Mouse (Mus musculus): ENCODE data around the gene Gm12394. TPM values are rescaled to one million over a fixed set of nuclear protein-coding genes. Genes with fewer than 3 reads are reported as not detected.
A peak's percentile ranks its signal among the peaks of the same experiment; 100 is the strongest.

The Gm12394 gene
- polyA plus RNA-seq, 1 experiment = 0.20 TPM

- TF ChIP-seq POLR2A (IDR thresholded peaks at IDR 0.05; ENCODE audit: control insufficient read depth, low read depth, low read length) (no peak), CTCF (IDR thresholded peaks at IDR 0.05; ENCODE audit: control insufficient read depth, insufficient read depth, insufficient replicate concordance, low read depth, low read length) (no peak)
- Histone ChIP-seq H3K27me3 (ENCODE audit: control insufficient read depth, insufficient read depth, low read length) (no peaks in the 10 kb centered on the region), H3K36me3 (ENCODE audit: control insufficient read depth, insufficient read depth, low read length) (no peaks in the 10 kb centered on the region), H3K27ac (ENCODE audit: control insufficient read depth, insufficient read depth, low read depth, low read length) (no peak overlapping the region), H3K4me3 (ENCODE audit: control insufficient read depth, low read depth, low read length) (no peak overlapping the region), H3K4me1 (ENCODE audit: control insufficient read depth, insufficient read depth, low read length) (no peaks in the 10 kb centered on the region)
Measured at GRCm38 (mm10) chr4:42895118-42895517, 38.5 kb upstream of the Gm12394 start.

- H3K27me3 ChIP-seq (ENCODE audit: control insufficient read depth, insufficient read depth, low read length) = no peaks in the 10 kb centered on the region
- peak overlapping the region; percentile 5; the same call in 1 of the 2 replicates for H3K4me3 ChIP-seq (ENCODE audit: control insufficient read depth, low read depth, low read length)
- no peaks in the 10 kb centered on the region for H3K36me3 ChIP-seq (ENCODE audit: control insufficient read depth, insufficient read depth, low read length)
- no peak overlapping the region for H3K27ac ChIP-seq (ENCODE audit: control insufficient read depth, insufficient read depth, low read depth, low read length)
- no peaks in the 10 kb centered on the region for H3K4me1 ChIP-seq (ENCODE audit: control insufficient read depth, insufficient read depth, low read length)
- TF ChIP-seq CTCF (IDR thresholded peaks at IDR 0.05; ENCODE audit: control insufficient read depth, insufficient read depth, insufficient replicate concordance, low read depth, low read length) (no peak), POLR2A (IDR thresholded peaks at IDR 0.05; ENCODE audit: control insufficient read depth, low read depth, low read length) (no peak)
Measured at GRCm38 (mm10) chr4:42891176-42891575, 34.6 kb upstream of the Gm12394 start.

- no peaks in the 10 kb centered on the region for H3K4me1 ChIP-seq (ENCODE audit: control insufficient read depth, insufficient read depth, low read length)
- H3K36me3 ChIP-seq (ENCODE audit: control insufficient read depth, insufficient read depth, low read length) = no peaks in the 10 kb centered on the region
- TF ChIP-seq CTCF (IDR thresholded peaks at IDR 0.05; ENCODE audit: control insufficient read depth, insufficient read depth, insufficient replicate concordance, low read depth, low read length) (no peak), POLR2A (IDR thresholded peaks at IDR 0.05; ENCODE audit: control insufficient read depth, low read depth, low read length) (no peak)
- no peak overlapping the region for H3K27ac ChIP-seq (ENCODE audit: control insufficient read depth, insufficient read depth, low read depth, low read length)
- no peaks in the 10 kb centered on the region for H3K27me3 ChIP-seq (ENCODE audit: control insufficient read depth, insufficient read depth, low read length)
- H3K4me3 ChIP-seq (ENCODE audit: control insufficient read depth, low read depth, low read length) = no peak overlapping the region
Measured at GRCm38 (mm10) chr4:42888806-42889205, 32.2 kb upstream of the Gm12394 start.

GRCm38 (mm10) chr4:42886926-42887325 lies 30.4 kb upstream of the Gm12394 start:
- no peak overlapping the region for H3K27ac ChIP-seq (ENCODE audit: control insufficient read depth, insufficient read depth, low read depth, low read length)
- H3K36me3 ChIP-seq (ENCODE audit: control insufficient read depth, insufficient read depth, low read length) = no peaks in the 10 kb centered on the region
- TF ChIP-seq POLR2A (IDR thresholded peaks at IDR 0.05; ENCODE audit: control insufficient read depth, low read depth, low read length) = no peak
- TF ChIP-seq CTCF (IDR thresholded peaks at IDR 0.05; ENCODE audit: control insufficient read depth, insufficient read depth, insufficient replicate concordance, low read depth, low read length) = no peak
- H3K4me3 ChIP-seq (ENCODE audit: control insufficient read depth, low read depth, low read length) = no peak overlapping the region
- no peaks in the 10 kb centered on the region for H3K4me1 ChIP-seq (ENCODE audit: control insufficient read depth, insufficient read depth, low read length)
- H3K27me3 ChIP-seq (ENCODE audit: control insufficient read depth, insufficient read depth, low read length) = no peaks in the 10 kb centered on the region

- TF ChIP-seq CTCF (IDR thresholded peaks at IDR 0.05; ENCODE audit: control insufficient read depth, insufficient read depth, insufficient replicate concordance, low read depth, low read length) (no peak), POLR2A (IDR thresholded peaks at IDR 0.05; ENCODE audit: control insufficient read depth, low read depth, low read length) (no peak)
- no peaks in the 10 kb centered on the region for H3K27me3 ChIP-seq (ENCODE audit: control insufficient read depth, insufficient read depth, low read length)
Measured at GRCm38 (mm10) chr4:42880677-42880948, 24.0 kb upstream of the Gm12394 start.

GRCm38 (mm10) chr4:42879829-42880676 lies 23.5 kb upstream of the Gm12394 start:
- no peak overlapping the region for H3K4me3 ChIP-seq (ENCODE audit: control insufficient read depth, low read depth, low read length)
- H3K27ac ChIP-seq (ENCODE audit: control insufficient read depth, insufficient read depth, low read depth, low read length) = no peak overlapping the region
- H3K36me3 ChIP-seq (ENCODE audit: control insufficient read depth, insufficient read depth, low read length) = no peaks in the 10 kb centered on the region
- no peaks in the 10 kb centered on the region for H3K4me1 ChIP-seq (ENCODE audit: control insufficient read depth, insufficient read depth, low read length)
- no peaks in the 10 kb centered on the region for H3K27me3 ChIP-seq (ENCODE audit: control insufficient read depth, insufficient read depth, low read length)
- TF ChIP-seq CTCF (IDR thresholded peaks at IDR 0.05; ENCODE audit: control insufficient read depth, insufficient read depth, insufficient replicate concordance, low read depth, low read length) (no peak), POLR2A (IDR thresholded peaks at IDR 0.05; ENCODE audit: control insufficient read depth, low read depth, low read length) (no peak)

More at GRCm38 (mm10) chr4:42880677-42880948, 24.0 kb upstream of the Gm12394 start:
- H3K27ac ChIP-seq (ENCODE audit: control insufficient read depth, insufficient read depth, low read depth, low read length) = no peak overlapping the region
- no peaks in the 10 kb centered on the region for H3K36me3 ChIP-seq (ENCODE audit: control insufficient read depth, insufficient read depth, low read length)
- H3K4me3 ChIP-seq (ENCODE audit: control insufficient read depth, low read depth, low read length) = no peak overlapping the region
- no peaks in the 10 kb centered on the region for H3K4me1 ChIP-seq (ENCODE audit: control insufficient read depth, insufficient read depth, low read length)

GRCm38 (mm10) chr4:42877657-42878056 lies 21.1 kb upstream of the Gm12394 start:
- TF ChIP-seq POLR2A (IDR thresholded peaks at IDR 0.05; ENCODE audit: control insufficient read depth, low read depth, low read length) (no peak), CTCF (IDR thresholded peaks at IDR 0.05; ENCODE audit: control insufficient read depth, insufficient read depth, insufficient replicate concordance, low read depth, low read length) (no peak)
- H3K4me1 ChIP-seq (ENCODE audit: control insufficient read depth, insufficient read depth, low read length) = peaks cover 6% of the 10 kb centered on the region; the same call in 1 of the 2 replicates

More at GRCm38 (mm10) chr4:42877657-42878056, 21.1 kb upstream of the Gm12394 start:
- Histone ChIP-seq H3K27ac (ENCODE audit: control insufficient read depth, insufficient read depth, low read depth, low read length) (no peak overlapping the region), H3K27me3 (ENCODE audit: control insufficient read depth, insufficient read depth, low read length) (no peaks in the 10 kb centered on the region), H3K36me3 (ENCODE audit: control insufficient read depth, insufficient read depth, low read length) (no peaks in the 10 kb centered on the region), H3K4me3 (ENCODE audit: control insufficient read depth, low read depth, low read length) (no peak overlapping the region)
